Mouse (Mus musculus): ENCODE measurements at regions not wholly inside any gene's neighbourhood (a gene's known extent, or its start where the extent isn't known, plus 50 kb on each side); places are given as distances from the start of the nearest gene placed in this dataset.

DNA sequence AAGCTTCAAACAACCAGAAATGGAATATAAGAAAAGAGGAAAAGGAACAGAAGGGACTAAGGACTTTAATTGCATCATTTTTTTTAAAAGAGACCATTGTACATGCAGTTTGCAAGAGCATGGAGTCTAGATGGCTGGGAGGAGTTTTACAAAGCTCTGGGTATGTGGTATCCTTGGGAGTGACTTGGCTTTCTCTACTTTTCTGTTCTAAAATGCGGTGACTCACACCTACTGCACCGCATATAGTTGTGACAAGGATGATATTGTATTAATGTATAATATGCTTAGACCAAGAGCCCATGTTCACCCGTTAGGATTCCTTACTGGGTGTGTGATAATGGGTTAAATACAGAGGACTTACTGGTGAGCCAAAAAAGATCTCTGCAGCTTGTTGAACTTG, 212.5 kb upstream of the Ccdc122 start:
- DNase-seq (ENCODE audit: extremely low spot score, low spot score) = no peak

DNA sequence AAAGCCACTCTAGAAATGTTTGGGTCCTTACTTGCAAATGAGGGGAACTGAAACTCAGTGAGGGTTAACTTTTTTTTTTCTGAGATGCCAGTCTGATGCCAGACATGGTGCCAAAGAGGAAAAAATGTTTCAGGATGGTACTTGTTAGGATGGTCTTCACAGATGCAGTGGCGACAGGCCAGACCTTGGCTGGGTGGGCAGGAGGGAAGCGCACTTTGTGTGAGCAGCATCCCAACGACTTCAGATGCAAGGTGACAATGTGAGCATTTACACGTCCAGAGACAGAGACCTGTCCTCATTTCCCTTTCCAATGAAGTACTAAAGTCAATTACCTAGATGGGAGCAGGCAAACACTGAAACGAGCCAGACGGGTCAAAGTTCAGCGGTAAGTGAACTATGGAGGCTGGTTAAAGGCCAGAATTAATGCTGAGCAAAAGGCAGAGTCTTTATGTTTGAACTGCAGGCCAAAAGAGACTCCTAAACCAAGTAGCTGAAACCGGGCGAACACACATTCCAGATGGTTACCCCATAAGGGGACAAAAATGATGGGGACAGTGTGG, 213.7 kb upstream of the Ccdc122 start:
- no peak for DNase-seq (ENCODE audit: extremely low spot score, low spot score)

DNA sequence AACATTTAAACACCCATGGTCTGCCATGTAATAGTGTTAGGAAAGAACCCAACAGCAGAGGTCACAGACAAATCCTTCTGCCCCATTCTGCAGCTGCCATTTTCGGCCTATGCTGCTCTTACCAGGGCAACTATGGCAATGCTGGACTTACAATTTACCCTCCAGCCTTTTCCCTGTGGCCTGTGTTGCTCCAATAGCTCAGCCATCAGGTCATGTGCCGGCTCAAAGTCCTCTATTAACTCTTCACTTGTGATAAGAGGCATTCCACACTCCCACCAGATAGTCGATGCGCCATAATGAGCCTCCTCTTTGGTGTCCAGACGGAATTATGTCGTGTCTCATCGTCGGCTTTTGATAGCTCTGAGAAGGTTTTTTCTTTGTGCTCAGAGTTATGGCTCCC, 214.7 kb upstream of the Ccdc122 start:
- no peak for DNase-seq (ENCODE audit: extremely low spot score, low spot score)

DNA sequence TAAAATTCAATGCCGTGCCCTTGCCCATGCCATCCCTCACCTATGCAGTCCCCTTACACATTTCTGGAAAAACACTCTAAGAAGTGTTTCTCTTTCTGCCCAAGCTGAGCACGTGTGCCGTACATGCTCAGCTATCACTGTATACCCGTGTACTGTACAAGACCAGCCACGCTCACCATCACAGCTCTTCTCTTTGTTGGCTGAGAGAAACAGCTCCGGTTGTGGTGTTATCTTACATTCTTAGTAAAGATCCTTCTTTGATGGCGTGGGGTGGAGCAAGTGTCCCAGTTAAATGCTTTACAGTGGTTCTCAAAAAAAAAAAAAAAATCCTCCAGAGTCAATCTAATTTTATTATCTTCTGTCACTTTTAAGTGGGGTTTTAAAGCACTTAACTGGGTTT, 215.1 kb upstream of the Ccdc122 start:
- no peak for DNase-seq (ENCODE audit: extremely low spot score, low spot score)

DNA sequence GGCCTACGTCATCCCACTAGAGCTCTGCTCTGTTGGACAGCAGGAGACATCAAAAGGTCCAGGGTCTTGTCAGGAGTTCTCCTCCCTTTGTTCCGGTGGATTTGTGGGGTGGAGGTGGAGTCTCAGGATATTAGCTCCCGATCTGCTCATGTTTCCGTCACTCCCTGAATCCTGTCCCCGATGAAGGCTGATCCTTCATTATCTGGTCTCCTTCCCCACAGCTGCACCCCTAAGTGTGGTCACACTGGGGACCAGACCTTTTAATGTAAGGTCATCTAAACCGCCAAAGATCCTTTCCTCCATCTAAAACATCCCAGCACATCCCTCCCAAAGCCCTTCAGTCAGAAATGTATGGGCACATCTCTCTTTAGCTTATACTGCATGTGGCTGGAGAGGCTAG, 215.6 kb upstream of the Ccdc122 start:
- no peak for DNase-seq (ENCODE audit: extremely low spot score, low spot score)

DNA sequence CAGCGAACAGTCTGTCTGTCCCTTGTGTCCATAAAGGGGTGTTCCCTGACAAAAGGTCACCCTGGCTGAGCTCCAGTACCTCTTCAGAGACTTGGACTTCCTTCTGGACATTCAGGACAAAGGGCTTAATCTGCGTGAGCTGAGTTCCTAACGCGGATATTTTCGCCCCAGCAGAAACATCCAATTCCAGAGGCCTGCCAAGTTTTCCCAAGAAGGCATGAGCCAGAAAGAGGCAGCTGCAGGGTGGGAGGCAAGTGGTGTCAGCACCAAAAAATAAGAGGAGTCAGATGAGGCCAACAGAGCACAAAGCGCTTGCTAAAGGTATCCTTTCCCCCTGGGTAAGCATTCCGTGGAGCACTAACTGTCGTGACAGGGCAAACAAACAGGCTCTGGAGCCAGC, 216.9 kb upstream of the Ccdc122 start:
- DNase-seq (ENCODE audit: extremely low spot score, low spot score) = no peak

DNA sequence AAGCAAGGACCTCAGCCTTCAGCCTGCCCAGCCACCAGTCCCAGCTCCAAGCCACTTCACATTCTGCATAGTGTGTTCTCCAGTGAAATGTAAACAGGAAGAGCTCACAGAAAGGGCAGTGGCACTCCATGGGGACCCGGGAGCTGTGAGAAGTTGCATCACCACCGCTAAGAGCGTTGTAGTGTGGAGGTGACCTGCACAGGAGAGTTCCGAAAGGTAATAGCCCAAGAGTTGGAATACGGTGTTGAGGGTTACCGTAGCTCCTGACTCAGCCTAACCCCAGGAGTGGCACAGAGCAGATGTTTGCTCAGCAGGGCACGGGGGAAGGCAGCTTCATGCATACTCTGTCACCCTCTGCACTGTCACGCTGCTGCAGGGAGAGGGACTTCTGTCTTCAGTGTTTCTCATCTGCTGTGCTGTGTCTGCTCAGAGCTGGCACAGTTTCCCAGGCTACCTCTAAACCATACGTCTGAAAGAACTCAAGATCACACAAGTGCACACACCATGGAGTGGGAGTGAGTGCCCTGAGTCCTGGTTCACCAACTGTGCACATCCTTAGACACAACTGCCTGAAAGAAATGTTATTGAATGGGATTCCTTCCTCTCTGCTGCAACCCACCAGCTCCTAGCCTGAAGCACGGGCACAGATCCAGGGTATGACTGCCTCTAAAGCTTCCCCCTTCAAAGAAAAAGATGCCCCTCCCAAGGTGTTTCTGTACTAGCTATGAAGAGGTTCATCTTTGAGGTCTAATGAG, 218.1 kb upstream of the Ccdc122 start:
- no peak for DNase-seq (ENCODE audit: extremely low spot score, low spot score)

DNA sequence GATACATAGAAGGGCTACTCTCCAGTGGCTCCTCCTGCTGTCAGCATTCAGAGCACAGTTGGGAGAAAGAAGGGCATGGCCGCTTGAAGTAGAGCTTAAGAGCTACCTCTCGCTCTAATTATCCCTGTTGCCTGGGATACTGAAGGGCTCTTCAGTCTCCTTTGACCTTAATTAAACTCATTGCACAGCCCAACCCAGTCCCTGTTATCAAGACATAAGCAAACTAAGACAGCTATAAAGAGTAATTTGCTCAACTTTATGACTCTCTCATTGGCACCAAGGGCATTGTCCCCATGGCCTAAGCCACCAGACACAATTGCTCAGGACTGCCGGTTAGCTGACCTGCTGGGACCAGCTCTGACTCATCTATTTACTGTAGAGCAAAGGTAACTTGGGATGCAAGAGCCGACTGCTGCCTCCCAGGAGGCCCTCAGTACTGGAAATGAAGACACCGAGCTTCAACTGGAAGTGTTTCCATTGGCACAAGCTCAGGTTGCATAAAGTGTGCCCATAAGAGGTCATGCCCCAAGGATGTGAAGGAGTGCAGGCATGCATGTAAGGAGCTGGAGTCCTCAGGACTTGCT, 219.3 kb upstream of the Ccdc122 start:
- DNase-seq (ENCODE audit: extremely low spot score, low spot score) = no peak

DNA sequence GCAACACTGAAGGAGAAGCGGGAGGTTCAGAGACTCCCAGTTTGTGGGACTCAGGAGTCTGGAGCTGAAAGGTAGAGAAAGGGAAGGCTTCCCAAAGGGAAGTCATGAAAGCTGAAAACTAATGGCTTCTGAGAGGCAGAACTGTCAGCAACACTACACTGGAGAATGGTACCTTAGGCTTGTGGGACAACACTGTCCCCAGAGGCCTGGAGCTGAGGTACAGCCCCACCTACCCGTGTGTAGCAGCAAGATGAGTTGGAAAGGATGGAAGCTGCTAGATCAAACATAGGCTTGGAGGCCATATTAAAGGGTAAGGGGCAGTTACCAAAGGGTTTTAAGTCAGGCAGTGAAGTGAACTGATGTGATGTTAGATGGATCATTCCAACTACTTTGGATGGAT, 219.9 kb upstream of the Ccdc122 start:
- DNase-seq (ENCODE audit: extremely low spot score, low spot score) = no peak

DNA sequence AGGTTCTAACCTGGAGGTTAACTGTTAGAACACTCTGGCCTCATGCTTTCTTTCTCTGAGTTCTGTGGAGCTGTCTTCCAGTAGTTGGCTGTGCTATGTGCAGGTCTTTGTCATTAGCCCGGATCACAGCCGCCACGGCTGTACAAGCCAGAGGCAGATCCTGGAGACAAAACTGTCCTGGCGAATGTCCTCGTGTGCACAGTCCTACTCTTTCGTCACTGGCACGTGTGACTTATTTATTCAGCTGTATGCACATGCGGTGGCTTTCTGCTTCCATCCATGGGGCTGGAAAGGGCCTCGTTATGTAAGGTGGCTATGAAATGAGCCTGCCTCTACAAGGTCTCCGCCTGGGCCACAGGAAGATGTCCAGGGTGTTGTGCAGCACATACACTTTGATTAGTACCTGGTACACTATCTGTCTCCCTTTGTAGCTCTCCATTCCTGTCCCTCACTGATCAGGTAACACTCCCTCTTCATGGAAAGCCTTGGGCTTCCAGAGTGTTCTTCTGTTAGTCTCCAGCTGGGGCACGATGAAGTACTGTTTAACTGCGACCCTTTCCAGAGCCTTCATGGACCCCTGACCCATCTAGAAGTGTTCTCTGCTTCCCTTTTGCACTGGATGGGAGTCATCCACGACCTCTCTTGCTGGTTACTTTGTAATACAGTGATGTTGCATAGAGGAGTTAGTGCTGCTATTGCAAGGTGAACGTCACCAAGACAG, 224.3 kb upstream of the Ccdc122 start:
- no peak for DNase-seq (ENCODE audit: extremely low spot score, low spot score)

DNA sequence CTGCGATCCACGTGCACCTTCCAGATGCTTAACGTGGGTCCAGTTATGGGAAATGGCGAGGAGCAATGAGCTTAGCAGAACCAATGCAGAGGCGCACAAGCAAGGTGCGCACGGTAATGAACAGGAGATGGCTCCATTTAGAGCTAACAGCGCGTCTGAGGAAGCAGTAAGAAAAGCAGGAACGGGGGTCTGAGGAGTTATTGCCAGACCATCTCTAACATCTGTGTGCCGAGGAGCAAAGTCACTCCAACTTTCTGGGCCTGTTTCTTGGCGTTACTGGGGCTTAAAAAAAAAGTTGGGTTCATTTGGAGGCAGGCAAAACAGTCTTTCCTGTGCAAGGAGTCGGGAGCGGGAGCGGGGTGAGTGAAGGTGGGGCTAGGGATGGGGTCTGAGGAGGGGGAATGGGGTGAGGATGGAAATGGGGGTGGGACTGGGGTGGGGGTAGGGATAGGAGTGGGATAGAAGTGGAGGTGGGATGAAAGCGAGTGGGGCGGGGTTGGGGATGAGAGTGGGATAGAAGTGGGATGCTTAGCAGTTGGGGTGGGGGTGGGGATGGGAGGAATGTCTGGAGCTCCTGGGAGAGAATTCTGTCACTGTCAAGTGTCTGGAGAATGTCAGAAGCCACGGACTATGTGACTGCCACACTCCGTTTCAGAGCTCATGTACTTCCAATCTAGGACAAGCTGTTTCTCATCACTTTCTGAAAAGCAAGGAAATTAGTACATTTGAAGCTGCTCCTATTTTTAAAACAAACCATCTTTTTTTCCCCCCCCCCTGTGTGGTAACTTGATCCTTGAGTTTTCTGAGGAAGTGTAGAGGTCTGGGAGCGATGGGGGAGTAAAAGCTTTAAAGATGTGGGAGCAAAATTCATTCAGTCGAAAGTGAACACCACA, 225.6 kb upstream of the Ccdc122 start:
- no peak for DNase-seq (ENCODE audit: extremely low spot score, low spot score)

DNA sequence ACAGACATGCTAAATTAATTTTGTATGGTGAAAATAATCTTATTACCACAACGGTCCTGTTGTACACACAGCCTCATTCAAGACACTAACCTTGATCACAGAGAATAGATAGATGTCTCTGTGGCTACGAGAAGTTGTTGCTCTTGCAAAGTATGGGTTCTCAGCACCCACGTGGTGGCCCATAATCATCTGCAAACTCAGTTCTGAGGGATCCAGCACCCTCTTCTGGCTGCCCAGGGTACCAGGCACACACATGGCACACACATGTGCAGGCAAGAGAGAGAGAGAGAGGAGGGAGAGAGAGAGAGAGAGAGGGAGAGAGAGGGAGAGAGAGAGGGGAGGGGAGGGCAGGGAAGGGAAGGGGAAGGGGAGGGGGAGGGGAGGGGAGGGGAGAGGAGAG, 226.5 kb upstream of the Ccdc122 start:
- DNase-seq (ENCODE audit: extremely low spot score, low spot score) = no peak

DNA sequence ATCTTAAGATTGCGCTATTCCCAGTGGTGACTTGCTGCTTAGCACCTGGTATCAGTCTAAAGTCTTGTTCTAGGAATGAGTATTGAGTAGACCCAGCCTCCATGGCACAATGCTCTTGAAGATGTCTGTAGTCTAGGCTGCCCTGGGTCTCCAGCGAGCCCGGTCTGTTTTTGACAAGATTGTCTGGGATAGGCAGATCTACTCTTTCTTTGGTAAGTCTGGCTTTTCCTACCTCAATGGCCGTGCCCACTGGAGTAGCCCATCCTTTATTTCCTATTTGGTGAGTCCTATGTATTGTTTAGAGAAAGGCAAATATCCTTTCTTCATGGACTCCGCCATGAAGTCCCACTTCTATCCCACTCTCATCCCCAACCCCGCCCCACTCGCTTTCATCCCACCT, 227.2 kb upstream of the Ccdc122 start:
- DNase-seq (ENCODE audit: extremely low spot score, low spot score) = no peak

DNA sequence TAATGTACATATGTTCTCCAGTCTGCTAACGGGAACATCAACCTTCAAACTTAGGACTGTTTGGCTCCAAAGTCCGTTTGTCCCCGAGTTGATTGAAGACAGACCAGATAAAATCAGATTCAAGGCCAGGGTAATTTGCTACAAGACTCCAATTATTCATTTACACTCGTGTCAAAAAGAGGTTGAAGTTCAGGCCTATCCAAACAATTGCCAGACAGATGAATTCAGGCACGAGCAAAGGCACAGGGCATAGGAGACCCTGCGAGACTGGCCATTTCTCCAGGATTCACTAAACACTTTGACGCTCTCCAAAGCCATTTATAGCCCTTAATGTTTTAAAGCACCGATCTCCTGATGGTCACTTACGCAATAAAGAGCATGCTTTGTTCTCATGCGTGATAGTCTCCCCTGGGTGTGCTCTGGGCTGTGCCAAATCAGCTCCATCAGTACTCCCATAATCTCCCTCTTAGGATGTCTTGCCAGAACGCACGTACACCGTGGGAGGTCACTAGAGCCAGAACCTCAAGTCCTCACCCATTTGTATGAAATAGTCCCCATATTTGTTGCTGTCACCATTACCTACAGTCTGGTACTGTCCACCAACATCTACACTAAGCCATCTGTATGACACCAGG, 231.3 kb upstream of the Ccdc122 start:
- DNase-seq (ENCODE audit: extremely low spot score, low spot score) = no peak

DNA sequence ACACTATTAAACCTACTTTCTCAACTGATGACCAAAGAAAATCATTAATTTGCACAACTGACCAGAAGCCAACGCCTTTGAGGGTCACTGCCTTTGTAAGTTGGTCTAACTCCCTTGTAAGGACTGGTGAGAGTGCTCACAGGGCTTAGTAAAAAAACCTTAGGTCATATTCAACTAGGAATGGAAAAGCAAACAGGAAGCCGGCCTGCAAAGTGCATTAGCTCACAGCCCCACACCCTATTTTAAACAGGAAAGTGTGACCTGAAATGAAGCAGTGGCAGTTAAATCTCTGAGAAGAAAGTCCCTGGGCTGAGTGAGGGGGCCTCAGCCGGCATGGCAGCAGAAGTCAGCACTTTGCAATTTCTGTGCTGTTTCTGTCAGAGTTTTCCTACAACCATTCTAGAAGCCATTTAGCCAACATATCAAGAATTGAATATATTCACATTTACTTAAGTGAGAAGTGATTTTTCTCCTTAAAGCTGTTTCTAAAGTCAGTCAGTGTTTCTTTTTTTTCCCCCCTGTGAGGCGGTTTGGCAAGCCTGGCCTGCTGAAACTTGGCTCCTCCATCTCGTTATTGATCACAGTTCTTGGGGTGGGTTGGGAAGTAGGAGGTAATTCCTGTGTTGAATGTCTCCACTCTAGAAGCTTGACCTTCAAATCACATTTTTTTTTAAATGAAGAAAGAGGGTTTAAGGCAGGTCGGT, 232.0 kb upstream of the Ccdc122 start:
- DNase-seq (ENCODE audit: extremely low spot score, low spot score) = no peak

DNA sequence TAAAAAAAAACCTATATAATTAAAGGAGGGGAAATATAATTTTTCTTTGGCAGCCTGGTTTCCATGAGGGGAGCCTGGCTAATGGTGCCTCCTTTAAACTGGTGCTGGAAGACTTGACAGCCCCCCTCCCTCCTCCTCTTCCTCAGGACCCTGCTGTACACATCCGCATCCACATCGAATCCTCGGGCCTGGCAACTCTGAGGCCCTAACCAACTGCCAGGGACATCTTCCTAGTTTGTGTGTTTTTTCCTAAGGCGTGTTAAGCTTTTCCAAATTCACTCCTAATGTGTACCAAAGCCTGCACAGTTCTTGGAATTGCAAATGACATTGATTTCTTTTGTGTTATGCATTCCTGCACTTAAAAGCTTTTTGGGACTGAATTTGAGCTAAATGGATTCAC, 236.4 kb upstream of the Ccdc122 start:
- DNase-seq (ENCODE audit: extremely low spot score, low spot score) = no peak

DNA sequence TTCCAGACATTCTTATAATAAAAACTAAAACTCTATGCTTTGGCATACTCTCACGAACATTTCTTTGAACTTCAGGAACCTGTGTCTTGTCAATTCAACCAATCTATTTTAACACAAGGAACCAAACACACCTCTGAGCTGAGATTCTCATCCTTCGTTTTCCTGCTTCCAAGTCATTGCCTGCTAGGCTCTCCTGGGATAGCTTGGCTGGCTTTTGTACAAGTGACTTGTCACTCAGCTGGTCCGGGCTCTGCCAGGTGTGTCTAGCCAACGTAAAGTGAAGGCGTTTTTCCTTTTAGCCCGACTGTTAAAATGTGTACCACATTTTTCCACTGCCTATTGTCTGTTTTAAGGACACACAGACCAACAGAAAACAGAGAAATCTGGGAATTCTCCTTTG, 236.8 kb upstream of the Ccdc122 start:
- DNase-seq (ENCODE audit: extremely low spot score, low spot score) = no peak

DNA sequence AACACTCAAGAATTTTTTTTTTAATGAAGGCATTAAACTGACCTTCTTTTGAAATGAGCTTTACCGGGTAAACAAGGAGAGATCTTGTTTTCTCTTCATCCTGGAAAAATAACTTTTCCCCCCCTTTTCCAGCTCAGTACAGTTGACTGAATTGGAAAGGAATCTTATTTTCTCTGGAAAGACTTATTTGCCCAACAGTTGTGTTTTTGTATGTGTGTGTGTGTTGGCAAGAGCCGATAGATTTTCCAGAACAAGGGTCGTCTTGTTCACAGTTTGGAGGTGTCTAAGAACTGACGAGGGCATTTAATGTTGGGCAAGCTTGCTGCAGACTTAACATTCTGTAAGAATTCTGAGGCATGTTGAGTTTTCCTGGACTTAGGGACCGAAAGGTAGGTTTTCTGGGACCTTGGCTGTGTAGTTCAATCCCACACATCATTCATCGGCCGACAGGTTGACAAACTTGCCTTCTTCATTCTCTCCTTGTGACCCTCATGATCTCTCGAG, 237.6 kb upstream of the Ccdc122 start:
- no peak for DNase-seq (ENCODE audit: extremely low spot score, low spot score)

DNA sequence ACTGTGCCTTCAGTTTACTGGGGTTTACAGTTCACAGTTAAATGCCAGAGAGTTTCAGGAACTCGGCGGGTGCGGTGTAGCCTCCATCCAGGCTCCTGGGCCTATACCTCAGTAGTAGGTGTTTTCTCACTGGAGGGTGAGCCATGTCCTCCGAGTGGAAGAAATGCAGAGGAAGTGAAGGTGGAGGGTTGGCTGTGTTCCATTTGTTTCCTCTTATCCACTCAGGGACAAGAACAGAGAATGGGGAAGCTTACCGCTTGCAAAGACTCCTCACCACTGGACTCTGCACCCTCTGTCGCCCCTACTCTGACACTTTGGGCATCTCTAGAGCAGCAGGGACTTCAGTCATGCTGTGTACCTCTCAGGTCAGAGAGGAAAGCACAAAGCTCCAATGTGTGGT, 238.1 kb upstream of the Ccdc122 start:
- no peak for DNase-seq (ENCODE audit: extremely low spot score, low spot score)

DNA sequence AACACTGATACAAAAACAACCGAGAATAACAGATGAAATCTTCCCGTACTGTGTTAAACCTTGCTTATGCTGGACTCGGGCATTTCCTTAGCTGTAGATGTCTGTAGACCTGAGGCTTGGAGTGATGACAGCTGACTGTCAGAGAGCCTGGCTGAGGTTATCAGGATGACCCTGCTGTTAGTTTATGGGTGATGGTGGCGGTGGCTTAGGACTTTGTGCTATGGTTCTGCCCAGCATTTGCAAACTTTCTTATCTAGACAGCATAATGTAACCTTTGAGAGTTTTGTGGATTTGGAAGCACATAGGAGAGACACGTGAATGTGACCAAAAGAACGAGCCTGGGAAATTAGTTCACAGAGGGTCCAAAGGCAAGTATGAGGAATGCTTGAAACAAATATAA, 239.1 kb upstream of the Ccdc122 start:
- DNase-seq (ENCODE audit: extremely low spot score, low spot score) = no peak
